Mouse (Mus musculus) CH12.LX (cell line): ENCODE measurements around the gene Ier3. TPM values are rescaled to one million over a fixed set of nuclear protein-coding genes. Genes with fewer than 3 reads are reported as not detected.
A peak's percentile ranks its signal among the peaks of the same experiment; 100 is the strongest.

Experiments
- DNase-seq: peaks from one replicate; pipeline ENCODE4 v3.0.0-alpha.2; 2013; ENCODE audit errors: extremely low read depth
- H3K27ac ChIP-seq: 2 replicates; pipeline ENCODE4 v1.5.1; 2012; ENCODE audit warnings: low read depth, mild to moderate bottlenecking, control low read depth, moderate library complexity; ENCODE audit not compliant: insufficient read depth
- H3K27me3 ChIP-seq: replicated peaks from 2 replicates; pipeline ENCODE3; 2012; ENCODE audit warnings: inconsistent platforms
- H3K36me3 ChIP-seq, 2 experiments: replicated peaks in 1 of 2; 2 replicates each; pipeline versions ENCODE3 to v1.6.1; 2012; ENCODE audit warnings: inconsistent platforms in 1 of 2, low read length in 1 of 2, mild to moderate bottlenecking in 1 of 2, mixed read lengths in 1 of 2, moderate library complexity in 1 of 2; ENCODE audit not compliant: control insufficient read depth in 1 of 2, insufficient read depth in 1 of 2
- H3K4me1 ChIP-seq, 2 experiments: 2 replicates each; pipeline ENCODE4 v1.6.1; 2012; ENCODE audit warnings: inconsistent platforms in 1 of 2, moderate library complexity in 1 of 2; ENCODE audit not compliant: insufficient read depth in 2 of 2, control insufficient read depth in 1 of 2
- H3K4me2 ChIP-seq: 2 replicates; pipeline ENCODE4 v1.6.1; 2012; ENCODE audit warnings: low read depth, mild to moderate bottlenecking, control low read depth; ENCODE audit not compliant: poor library complexity, insufficient read depth, severe bottlenecking
- H3K4me3 ChIP-seq, 3 experiments: fragments of 150-350 bp in 1 of 3; sonication (generic) in 1 of 3; replicated peaks in 1 of 3; 2 replicates each; pipeline versions ENCODE3 to v1.5.1; 2011 to 2012; ENCODE audit warnings: low read depth in 2 of 3, low read length in 2 of 3, mild to moderate bottlenecking in 2 of 3, moderate library complexity in 2 of 3, control low read depth in 1 of 3, improper control_type of control experiment in 1 of 3, inconsistent platforms in 1 of 3, mixed read lengths in 1 of 3; ENCODE audit not compliant: poor library complexity in 1 of 3
- H3K79me2 ChIP-seq: replicated peaks from 2 replicates; pipeline ENCODE4 v1.6.1; 2012; ENCODE audit warnings: mild to moderate bottlenecking, moderate library complexity; ENCODE audit not compliant: control insufficient read depth, poor library complexity, insufficient read depth, severe bottlenecking; ENCODE audit errors: extremely low read depth
- H3K9ac ChIP-seq: 2 replicates; pipeline ENCODE4 v1.6.1; 2012; ENCODE audit warnings: low read depth, mild to moderate bottlenecking, control low read depth, moderate library complexity; ENCODE audit not compliant: insufficient read depth
- H3K9me3 ChIP-seq: replicated peaks from 2 replicates; pipeline ENCODE3; 2012; ENCODE audit warnings: low read length, inconsistent platforms, mixed read lengths
- BHLHE40 ChIP-seq: IDR thresholded peaks from 2 replicates; pipeline ENCODE4 v1.6.1; 2011; ENCODE audit warnings: mild to moderate bottlenecking, low read depth, low read length, improper control_type of control experiment
- CHD1 ChIP-seq: IDR thresholded peaks from 2 replicates; pipeline ENCODE4 v1.6.1; 2012; ENCODE audit warnings: low read depth, low read length, improper control_type of control experiment, inconsistent platforms
- CHD2 ChIP-seq: IDR thresholded peaks from 2 replicates; pipeline ENCODE4 v1.6.1; 2011; ENCODE audit warnings: low read length, improper control_type of control experiment
- CTCF ChIP-seq, 2 experiments: IDR thresholded peaks in 1 of 2; conservative IDR thresholded peaks in 1 of 2; 2 replicates each; pipeline ENCODE4 v1.5.1; 2011 to 2012; ENCODE audit warnings: low read depth in 2 of 2, low read length in 2 of 2, improper control_type of control experiment in 1 of 2, inconsistent platforms in 1 of 2, mild to moderate bottlenecking in 1 of 2, moderate library complexity in 1 of 2
- E2F4 ChIP-seq: IDR thresholded peaks from 2 replicates; pipeline ENCODE4 v1.6.1; 2011; ENCODE audit warnings: low read depth, low read length, improper control_type of control experiment; ENCODE audit not compliant: insufficient replicate concordance
- EP300 ChIP-seq: IDR thresholded peaks from 2 replicates; pipeline ENCODE4 v1.6.1; 2011; ENCODE audit warnings: low read length, improper control_type of control experiment
- GABPA ChIP-seq: IDR thresholded peaks from 2 replicates; pipeline ENCODE4 v1.6.1; 2012; ENCODE audit warnings: low read depth, low read length, improper control_type of control experiment, inconsistent platforms; ENCODE audit not compliant: insufficient replicate concordance
- HCFC1 ChIP-seq: IDR thresholded peaks from 2 replicates; pipeline ENCODE4 v1.6.1; 2012; ENCODE audit warnings: low read depth, mild to moderate bottlenecking, inconsistent platforms, low read length, improper control_type of control experiment
- IRF4 ChIP-seq: IDR thresholded peaks from 2 replicates; pipeline ENCODE4 v1.6.1; 2014; ENCODE audit warnings: low read depth, mild to moderate bottlenecking, inconsistent platforms, low read length, improper control_type of control experiment
- KAT2A ChIP-seq: IDR thresholded peaks from 2 replicates; pipeline ENCODE4 v1.6.1; 2012; ENCODE audit warnings: low read length, improper control_type of control experiment, inconsistent platforms; ENCODE audit not compliant: insufficient replicate concordance
- MAZ ChIP-seq: IDR thresholded peaks from 2 replicates; pipeline ENCODE4 v1.6.1; 2012; ENCODE audit warnings: low read depth, mild to moderate bottlenecking, inconsistent platforms, low read length, improper control_type of control experiment, moderate library complexity
- MEF2A ChIP-seq: IDR thresholded peaks from 2 replicates; pipeline ENCODE4 v1.6.1; 2014; ENCODE audit warnings: low read depth, mild to moderate bottlenecking, inconsistent platforms, low read length, improper control_type of control experiment, borderline replicate concordance
- POLR2A ChIP-seq: IDR thresholded peaks from 2 replicates; pipeline ENCODE4 v1.6.1; 2011; ENCODE audit warnings: low read depth, mild to moderate bottlenecking, improper control_type of control experiment, low read length
- POLR2AphosphoS2 ChIP-seq: IDR thresholded peaks from 2 replicates; pipeline ENCODE4 v1.6.1; 2011; ENCODE audit warnings: low read depth, low read length, improper control_type of control experiment
- RAD21 ChIP-seq: IDR thresholded peaks from 2 replicates; pipeline ENCODE4 v1.6.1; 2011; ENCODE audit warnings: low read depth, mild to moderate bottlenecking, low read length, improper control_type of control experiment, moderate library complexity
- SIN3A ChIP-seq: IDR thresholded peaks from 2 replicates; pipeline ENCODE4 v1.6.1; 2012; ENCODE audit warnings: low read length, improper control_type of control experiment, inconsistent platforms
- SMC3 ChIP-seq: IDR thresholded peaks from 2 replicates; pipeline ENCODE4 v1.6.1; 2011; ENCODE audit warnings: low read depth, low read length, improper control_type of control experiment
- TCF12 ChIP-seq: IDR thresholded peaks from 2 replicates; pipeline ENCODE4 v1.6.1; 2014; ENCODE audit warnings: low read depth, mild to moderate bottlenecking, inconsistent platforms, low read length, improper control_type of control experiment
- USF1 ChIP-seq: IDR thresholded peaks from 2 replicates; pipeline ENCODE4 v1.6.1; 2014; ENCODE audit warnings: low read depth, mild to moderate bottlenecking, inconsistent platforms, low read length, improper control_type of control experiment
- ZC3H11A ChIP-seq: IDR thresholded peaks from 2 replicates; pipeline ENCODE4 v1.6.1; 2012; ENCODE audit warnings: low read depth, mild to moderate bottlenecking, inconsistent platforms, low read length, improper control_type of control experiment
- ZMIZ1 ChIP-seq: IDR thresholded peaks from 2 replicates; pipeline ENCODE4 v1.6.1; 2012; ENCODE audit warnings: low read depth, mild to moderate bottlenecking, inconsistent platforms, low read length, improper control_type of control experiment
- dilution Hi-C: fragments of 300-500 bp; cut with MboI; formaldehyde crosslinking; loops from 2 replicates; pipeline ENCODE4 v1.14.3; 2020; ENCODE audit warnings: low sequenced_read_pairs; ENCODE audit not compliant: extremely low pct_unique_long_range_greater_than_20kb, extremely low pct_ligation_motif_present
- in situ Hi-C: fragments of 300-500 bp; cut with MboI; formaldehyde crosslinking; loops from 3 replicates; pipeline ENCODE4 v1.14.3; 2019; ENCODE audit warnings: low sequenced_read_pairs, low pct_ligation_motif_present, low pct_unique_long_range_greater_than_20kb, mixed read lengths
- polyA plus RNA-seq: library from polyadenylated mRNA; unstranded; fragments of >175 nt; gene quantifications from 2 replicates; pipeline ENCODE4 v1.2.1, GENCODE M21; 2012; ENCODE audit warnings: low read depth; ENCODE audit not compliant: insufficient read length
- total RNA-seq, 2 experiments: library from RNA; depleted of rRNA; stranded (reverse); fragments of 300-350 nt in 1 of 2; fragments of >200 nt in 1 of 2; gene quantifications; 2 replicates each; pipeline ENCODE4 v1.2.3; 2012 to 2014

Ier3 gene
- total and polyA plus RNA-seq, 3 experiments = 12.6 to 27.2 (median 15.0) TPM

DNA sequence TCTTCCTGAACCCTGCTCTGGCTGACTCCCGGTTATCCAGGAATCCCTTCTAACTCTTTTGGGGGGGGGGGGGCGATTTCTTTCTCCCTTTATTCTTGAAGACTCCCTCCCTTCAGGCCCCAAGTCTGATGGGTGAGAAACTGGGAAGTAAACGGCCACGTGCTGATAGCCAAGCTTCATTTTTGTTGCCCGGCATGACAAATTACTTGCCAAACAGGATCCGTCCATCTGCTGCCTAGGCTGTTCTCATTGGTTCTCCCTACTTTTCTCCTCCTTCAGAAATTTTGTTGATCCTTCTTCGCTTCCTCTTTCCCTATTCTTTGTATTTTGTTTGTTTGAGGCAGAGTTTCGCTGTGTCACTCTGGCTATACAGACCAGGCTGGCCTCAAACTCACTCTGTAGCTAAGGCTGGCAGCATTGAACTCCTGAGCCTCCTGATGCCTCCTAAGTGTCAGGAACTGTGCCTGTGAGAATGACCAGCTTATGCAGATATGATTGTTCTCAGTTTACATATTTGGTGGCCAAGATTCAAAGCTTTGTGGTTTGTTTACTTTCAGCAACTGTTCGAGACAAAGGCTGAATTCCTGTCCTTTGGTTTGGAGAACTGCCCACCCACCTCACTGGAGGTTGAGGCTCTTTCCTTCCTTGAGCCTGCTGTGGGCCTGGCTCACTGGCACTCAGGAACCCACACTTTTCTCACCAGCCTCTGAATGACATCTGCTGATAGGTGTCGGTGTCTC is 41.8 kb upstream of the Ier3 start:
- H3K36me3 ChIP-seq = no peaks in the 10 kb centered on the region
- H3K27ac ChIP-seq = no peak overlapping the region
- H3K4me1 ChIP-seq = peaks cover 0 to 12% of the 10 kb centered on the region in 2 experiments; a peak in 2 of 4 replicates
- H3K4me3 ChIP-seq = no peak overlapping the region
- H3K27me3 ChIP-seq = peaks cover 7% of the 10 kb centered on the region
- no peak overlapping the region for H3K9ac ChIP-seq
- in situ Hi-C loops = no loop called here
- H3K4me2 ChIP-seq = no peak overlapping the region
- H3K9me3 ChIP-seq = no peaks in the 10 kb centered on the region
- H3K79me2 ChIP-seq = no peaks in the 10 kb centered on the region
- dilution Hi-C loops = no loop called here
- no peak for DNase-seq
- TF ChIP-seq ZC3H11A (no peak), MAZ (no peak), POLR2A (no peak), TCF12 (no peak)

GRCm38 (mm10) chr17:35780362-35780761 is 41.1 kb upstream of the Ier3 start:
- TF ChIP-seq ZMIZ1 (no peak), RAD21 (no peak), ZC3H11A (no peak), USF1 (no peak), EP300 (no peak; the same call in 1 of the 2 replicates), POLR2AphosphoS2 (no peak), POLR2A (no peak), SIN3A (no peak), CHD2 (no peak), CHD1 (no peak), BHLHE40 (no peak), IRF4 (no peak)
- Histone ChIP-seq H3K4me2 (no peak overlapping the region), H3K9me3 (no peaks in the 10 kb centered on the region), H3K79me2 (no peaks in the 10 kb centered on the region), H3K27me3 (peaks cover 7% of the 10 kb centered on the region), H3K4me1 (peaks cover 0 to 12% of the 10 kb centered on the region in 2 experiments; a peak in 2 of 4 replicates), H3K27ac (no peak overlapping the region), H3K9ac (no peak overlapping the region), H3K36me3 (no peaks in the 10 kb centered on the region), H3K4me3 (no peak overlapping the region)
- DNase-seq = peak; percentile 17
- in situ Hi-C loops (no loop called here), dilution Hi-C loops (no loop called here)

GRCm38 (mm10) chr17:35782398-35782797 is 39.1 kb upstream of the Ier3 start:
- TF ChIP-seq KAT2A = no peak
- TF ChIP-seq HCFC1 = no peak
- peak; percentile 55 to 58 for TF ChIP-seq CTCF (conservative IDR thresholded peaks at IDR 0.05 in 1 of 2, IDR thresholded peaks at IDR 0.05 in 1 of 2; ENCODE audit: low read depth in 2 of 2, low read length in 2 of 2)
- peak; percentile 23; the same call in 1 of the 2 replicates for TF ChIP-seq SMC3
- TF ChIP-seq MEF2A = no peak
- no peak for TF ChIP-seq GABPA
- TF ChIP-seq EP300 = no peak
- no peak for TF ChIP-seq E2F4
- TF ChIP-seq, all 38 proteins: peak for 2
- Histone ChIP-seq H3K4me2 (no peak overlapping the region), H3K4me1 (peaks cover 0 to 13% of the 10 kb centered on the region in 2 experiments; a peak in 2 of 4 replicates), H3K36me3 (no peaks in the 10 kb centered on the region), H3K27me3 (peaks cover 7% of the 10 kb centered on the region), H3K79me2 (no peaks in the 10 kb centered on the region), H3K9me3 (no peaks in the 10 kb centered on the region), H3K4me3 (no peak overlapping the region), H3K9ac (no peak overlapping the region), H3K27ac (no peak overlapping the region)
- peak; percentile 19 for DNase-seq
- in situ Hi-C loops (no loop called here), dilution Hi-C loops (no loop called here)
